21 mouse cellular contexts compared by ENCODE assay signal in the genomic region with DNA sequence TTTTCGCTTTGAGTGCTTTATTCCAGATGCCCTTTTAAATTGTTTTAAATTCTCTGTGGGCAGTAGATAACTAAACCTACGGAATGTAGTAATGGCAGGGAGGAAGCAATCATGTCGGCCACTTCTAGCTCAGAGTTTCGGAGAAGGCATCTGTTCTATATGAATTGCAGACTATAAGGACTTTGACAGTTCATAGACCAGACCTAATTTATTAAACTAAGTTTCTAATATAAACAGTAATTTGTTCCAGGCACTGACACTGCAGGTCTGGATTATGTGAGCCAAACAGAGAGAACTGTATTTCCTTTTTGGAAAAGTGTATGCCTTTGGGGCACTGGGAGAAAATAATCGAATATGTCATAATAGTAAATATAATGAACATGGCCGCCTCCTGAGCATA.
"Had no signal": no experiment of that assay in that cellular context is flagged by ENCODE, and none has a peak within 500 bp of the region (broad histone marks: within the 10 kb centered on the region; RNA-seq: fewer than 3 reads in every experiment).

No protein-coding gene starts in this region.

- H3K4me3 ChIP-seq: limb, embryonic 15.5 days; midbrain, embryonic 12.5 days; midbrain, embryonic 15.5 days; neural tube, embryonic 12.5 days; neural tube, embryonic 15.5 days; stomach, embryonic 15.5 days had no signal

- H3K4me2 ChIP-seq: limb, embryonic 15.5 days; liver, embryonic 11.5 days; lung, embryonic 14.5 days; midbrain, embryonic 12.5 days; midbrain, embryonic 15.5 days; neural tube, embryonic 12.5 days; neural tube, embryonic 15.5 days; stomach, embryonic 15.5 days had no signal

- H3K4me1 ChIP-seq: limb, embryonic 15.5 days; midbrain, embryonic 12.5 days; midbrain, embryonic 15.5 days; neural tube, embryonic 12.5 days; neural tube, embryonic 15.5 days; stomach, embryonic 15.5 days had no signal

- H3K36me3 ChIP-seq: limb, embryonic 15.5 days; midbrain, embryonic 12.5 days; midbrain, embryonic 15.5 days; neural tube, embryonic 12.5 days; neural tube, embryonic 15.5 days; stomach, embryonic 15.5 days had no signal

- H3K9ac ChIP-seq: limb, embryonic 15.5 days; liver, embryonic 14.5 days; liver, postnatal 0 days; lung, embryonic 14.5 days; midbrain, embryonic 12.5 days; midbrain, embryonic 15.5 days; neural tube, embryonic 12.5 days; neural tube, embryonic 15.5 days; stomach, embryonic 15.5 days had no signal

- DNase-seq: kidney, adult 18-20 months; kidney, adult 9 months; kidney, postnatal 14 days; kidney, postnatal 4 days; liver, postnatal 0 days; lung, embryonic 14.5 days; right cerebral cortex, adult 18-20 months; right cerebral cortex, postnatal 14 days; right cerebral cortex, postnatal 4 days; thymus, adult 18-20 months; thymus, postnatal 36 days had no signal

- H3K27me3 ChIP-seq: limb, embryonic 15.5 days; midbrain, embryonic 12.5 days; midbrain, embryonic 15.5 days; neural tube, embryonic 12.5 days; neural tube, embryonic 15.5 days; stomach, embryonic 15.5 days had no signal

- H3K27ac ChIP-seq: limb, embryonic 15.5 days; liver, embryonic 14.5 days; macrophage; midbrain, embryonic 12.5 days; midbrain, embryonic 15.5 days; neural tube, embryonic 12.5 days; neural tube, embryonic 15.5 days; stomach, embryonic 15.5 days had no signal

- H3K9me3 ChIP-seq: limb, embryonic 15.5 days; midbrain, embryonic 12.5 days; midbrain, embryonic 15.5 days; neural tube, embryonic 12.5 days; neural tube, embryonic 15.5 days; stomach, embryonic 15.5 days had no signal

- ATAC-seq: liver, postnatal 0 days; lung, postnatal 0 days; midbrain, embryonic 15.5 days had no signal
